ENCODE assay signal across 12 mouse cellular contexts in the genomic region with DNA sequence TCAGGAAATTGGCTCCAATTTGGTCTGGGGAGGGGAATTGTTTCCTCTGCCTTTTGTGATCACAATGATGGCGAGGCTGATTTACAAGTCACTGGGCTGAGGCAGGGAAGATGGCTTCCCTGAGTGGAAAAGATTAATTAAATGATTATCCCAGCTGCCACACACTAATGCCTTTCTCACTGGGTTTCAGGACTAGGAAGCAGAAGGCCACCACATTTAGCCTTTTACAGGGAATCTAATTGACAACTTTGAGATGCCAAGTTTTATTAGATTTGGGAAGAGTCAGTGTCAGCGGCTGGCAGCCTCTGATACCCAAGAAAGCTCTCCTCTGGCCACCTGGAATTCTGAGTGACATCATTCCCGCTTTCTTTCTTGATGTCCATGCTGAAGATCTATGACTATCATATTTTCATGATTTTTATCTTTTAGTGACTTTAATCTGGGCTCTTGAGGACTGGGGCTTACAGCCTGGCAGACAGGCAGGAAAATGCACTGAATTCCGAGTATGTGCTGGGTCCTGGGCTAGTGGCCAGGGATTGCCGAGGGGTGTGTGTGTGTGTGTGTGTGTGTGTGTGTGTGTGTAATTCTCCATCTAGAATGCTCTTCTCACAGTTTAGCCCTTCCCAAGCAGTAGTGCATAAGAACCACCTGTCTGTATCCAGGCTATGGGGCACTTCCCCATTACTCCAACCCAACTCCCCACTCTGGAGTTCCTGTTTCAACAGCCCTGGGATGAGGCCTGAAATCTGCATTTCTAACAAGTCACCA.
DNase-seq lines count a peak whose midpoint lies in the region; ATAC-seq and TF ChIP-seq lines count a peak whose summit lies in the region.
"Had no signal": no experiment of that assay in that cellular context is flagged by ENCODE, and none has a peak within 500 bp of the region (broad histone marks: within the 10 kb centered on the region; RNA-seq: fewer than 3 reads in every experiment).

No protein-coding gene starts in this region.

- TF ChIP-seq RAD21 in MEL (IDR thresholded peaks at IDR 0.05; ENCODE audit: low read depth, low read length), result no peak

- no peak overlapping the region for H3K9ac ChIP-seq in heart, adult 2 months (ENCODE audit: low read depth, low read length)
- no peak overlapping the region for H3K9ac ChIP-seq in MEL (ENCODE audit: control insufficient read depth, low read depth, low read length, poor library complexity, severe bottlenecking)
- no peak overlapping the region for H3K9ac ChIP-seq in forebrain, embryonic 16.5 days (replicated peaks; ENCODE audit: low read depth, low read length)
- no peak overlapping the region for H3K9ac ChIP-seq in midbrain, embryonic 12.5 days (replicated peaks)
- H3K9ac ChIP-seq: liver, embryonic 14.5 days had no signal

- no peak for DNase-seq in heart, adult 2 months
- DNase-seq in heart, adult 8-10 months (ENCODE audit: low spot score), result no peak
- peak; percentile 18 for DNase-seq in MEL (ENCODE audit: low read depth, low spot score)
- DNase-seq in frontal cortex, postnatal 14 days (ENCODE audit: low spot score in 2 of 2), result no peak
- no peak for DNase-seq in B cell, adult 2 months
- DNase-seq: layer of hippocampus, postnatal 36 days; thymus, adult 18-20 months had no signal

- no peak for TF ChIP-seq CTCF in heart, adult 2 months (IDR thresholded peaks at IDR 0.05)
- TF ChIP-seq CTCF in MEL (IDR thresholded peaks at IDR 0.05 in 2 of 3, conservative IDR thresholded peaks at IDR 0.05 in 1 of 3; ENCODE audit: control insufficient read depth in 1 of 3, insufficient read depth in 1 of 3, low read depth in 2 of 3, low read length in 3 of 3, poor library complexity in 1 of 3, severe bottlenecking in 1 of 3), result no peak

- no peak for TF ChIP-seq EP300 in heart, adult 2 months (IDR thresholded peaks at IDR 0.05; ENCODE audit: insufficient read depth, low read depth, low read length)
- TF ChIP-seq EP300 in MEL (IDR thresholded peaks at IDR 0.05; ENCODE audit: low read depth in 1 of 2, low read length in 2 of 2), result no peak

- no peak overlapping the region for H3K4me2 ChIP-seq in forebrain, embryonic 16.5 days (ENCODE audit: low read length)
- no peak overlapping the region for H3K4me2 ChIP-seq in midbrain, embryonic 12.5 days (replicated peaks)

- ATAC-seq in forebrain, embryonic 16.5 days, result peak; percentile 47
- 0 out of 2 replicates have a peak, but pooled peaks have one; percentile 17 for ATAC-seq in midbrain, embryonic 12.5 days (ENCODE audit: low FRiP score, low read depth)
- no peak for ATAC-seq in activated CD4-positive, CD25-positive, alpha-beta regulatory T cell, adult 4 months

- TF ChIP-seq POLR2A in heart, adult 2 months (IDR thresholded peaks at IDR 0.05; ENCODE audit: insufficient read depth, low read depth, low read length), result no peak
- TF ChIP-seq POLR2A in MEL (IDR thresholded peaks at IDR 0.05; ENCODE audit: control insufficient read depth in 1 of 2, insufficient read depth in 1 of 2, low read depth in 1 of 2, low read length in 2 of 2, poor library complexity in 1 of 2), result no peak

- H3K36me3 ChIP-seq in heart, adult 2 months (ENCODE audit: control insufficient read depth, insufficient read depth, low read length), result no peaks in the 10 kb centered on the region
- peaks cover 0 to 3% of the 10 kb centered on the region in 2 experiments; a peak in 1 of 4 replicates for H3K36me3 ChIP-seq in MEL (ENCODE audit: control insufficient read depth in 1 of 2, insufficient read depth in 2 of 2, low read length in 2 of 2)
- no peaks in the 10 kb centered on the region for H3K36me3 ChIP-seq in forebrain, embryonic 16.5 days (ENCODE audit: control insufficient read depth, insufficient read depth)
- H3K36me3 ChIP-seq in midbrain, embryonic 12.5 days, result no peaks in the 10 kb centered on the region

- intact Hi-C loops in heart, adult 2 months (cut with DNase I), result loop anchor here (5.0 kb wide), 2 partner anchors 39 to 64 kb away; no protein-coding TSS in a partner anchor

- no peaks in the 10 kb centered on the region for H3K79me2 ChIP-seq in heart, adult 2 months (replicated peaks; ENCODE audit: control insufficient read depth, insufficient read depth, low read length)
- no peaks in the 10 kb centered on the region for H3K79me2 ChIP-seq in MEL (ENCODE audit: control insufficient read depth, insufficient read depth, low read length, poor library complexity)

- H3K9me3 ChIP-seq in MEL (replicated peaks; ENCODE audit: insufficient read depth, low read length), result no peaks in the 10 kb centered on the region
- H3K9me3 ChIP-seq in forebrain, embryonic 16.5 days (ENCODE audit: control insufficient read depth, low read length), result no peaks in the 10 kb centered on the region
- H3K9me3 ChIP-seq in midbrain, embryonic 12.5 days, result no peaks in the 10 kb centered on the region

- H3K4me1 ChIP-seq in heart, adult 2 months (ENCODE audit: control insufficient read depth, insufficient read depth, low read length), result peaks cover 7% of the 10 kb centered on the region
- H3K4me1 ChIP-seq in MEL (ENCODE audit: control insufficient read depth in 1 of 2, insufficient read depth in 2 of 2, low read length in 2 of 2), result peaks cover 2 to 4% of the 10 kb centered on the region in 2 experiments; a peak in 2 of 4 replicates
- peaks cover 24% of the 10 kb centered on the region for H3K4me1 ChIP-seq in forebrain, embryonic 16.5 days (replicated peaks; ENCODE audit: control insufficient read depth, insufficient read depth, low read length)
- H3K4me1 ChIP-seq in midbrain, embryonic 12.5 days, result peaks cover 46% of the 10 kb centered on the region

- H3K27ac ChIP-seq in heart, adult 2 months, result peak overlapping the region; percentile 26; the same call in 1 of the 2 replicates
- no peak overlapping the region for H3K27ac ChIP-seq in MEL (ENCODE audit: control insufficient read depth, low read depth, low read length)
- H3K27ac ChIP-seq in forebrain, embryonic 16.5 days (ENCODE audit: low read length), result peak overlapping the region; percentile 19; the same call in 1 of the 2 replicates
- peak overlapping the region; percentile 71 for H3K27ac ChIP-seq in midbrain, embryonic 12.5 days (replicated peaks)
- H3K27ac ChIP-seq: liver, embryonic 14.5 days had no signal

- H3K4me3 ChIP-seq in heart, adult 2 months, result no peak overlapping the region
- no peak overlapping the region for H3K4me3 ChIP-seq in MEL (ENCODE audit: control insufficient read depth in 1 of 2, insufficient read depth in 1 of 2, low read depth in 2 of 2, low read length in 2 of 2)
- H3K4me3 ChIP-seq in forebrain, embryonic 16.5 days (replicated peaks; ENCODE audit: low read length), result no peak overlapping the region
- no peak overlapping the region for H3K4me3 ChIP-seq in midbrain, embryonic 12.5 days
- H3K4me3 ChIP-seq: myocyte had no signal

- no peaks in the 10 kb centered on the region for H3K27me3 ChIP-seq in heart, adult 2 months (ENCODE audit: control insufficient read depth, insufficient read depth, low read length)
- no peaks in the 10 kb centered on the region for H3K27me3 ChIP-seq in MEL (ENCODE audit: control insufficient read depth in 1 of 2, insufficient read depth in 2 of 2, low read length in 2 of 2)
- H3K27me3 ChIP-seq in forebrain, embryonic 16.5 days (replicated peaks; ENCODE audit: control insufficient read depth, insufficient read depth, low read length), result no peaks in the 10 kb centered on the region
- H3K27me3 ChIP-seq in midbrain, embryonic 12.5 days, result peaks cover 7% of the 10 kb centered on the region; the same call in 1 of the 2 replicates

- WGBS in heart, adult 2 months, result 60% methylated on average over 5 of the region's 5 CpGs
- WGBS in forebrain, embryonic 16.5 days, result 32% methylated on average over 5 of the region's 5 CpGs
- WGBS in midbrain, embryonic 12.5 days, result 45% methylated on average over 5 of the region's 5 CpGs

TF ChIP-seq in MEL, 35 proteins besides CTCF, POLR2A, EP300 and RAD21:
- TF ChIP-seq TAL1 (IDR thresholded peaks at IDR 0.05; ENCODE audit: low read length), result no peak
- no peak for TF ChIP-seq MYB (IDR thresholded peaks at IDR 0.05; ENCODE audit: low read depth, low read length)
- no peak for TF ChIP-seq MAFK (IDR thresholded peaks at IDR 0.05; ENCODE audit: borderline replicate concordance, low read depth, low read length)
- no peak for TF ChIP-seq NRF1 (IDR thresholded peaks at IDR 0.05; ENCODE audit: insufficient read depth, low read depth, low read length, poor library complexity, severe bottlenecking)
- no peak for TF ChIP-seq USF2 (IDR thresholded peaks at IDR 0.05; ENCODE audit: borderline replicate concordance in 1 of 2, insufficient read depth in 1 of 2, low read depth in 1 of 2, low read length in 2 of 2)
- TF ChIP-seq CHD1 (IDR thresholded peaks at IDR 0.05; ENCODE audit: low read depth, low read length), result no peak
